In the genomic region with DNA sequence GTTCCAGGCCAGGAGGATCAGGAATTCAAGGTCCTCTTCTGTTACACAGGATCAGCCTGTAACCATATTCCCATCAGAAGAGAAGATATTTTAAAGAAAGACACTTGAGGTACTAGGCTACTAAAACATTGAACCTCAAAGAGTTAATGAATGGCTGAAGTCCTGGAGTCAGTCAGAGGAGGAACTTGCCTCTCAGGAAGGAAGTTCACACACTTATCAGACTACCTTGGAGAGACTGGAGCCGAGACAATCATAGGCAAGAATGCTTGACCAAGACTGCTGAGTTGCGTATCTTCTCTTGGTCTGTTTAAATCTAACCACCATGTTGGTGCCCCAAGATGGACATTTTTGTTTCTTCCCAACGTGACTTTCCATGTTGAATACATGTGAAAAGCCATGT, we compare ENCODE assay signal across 20 mouse cellular contexts.
"Had no signal": no experiment of that assay in that cellular context is flagged by ENCODE, and none has a peak within 500 bp of the region (broad histone marks: within the 10 kb centered on the region; RNA-seq: fewer than 3 reads in every experiment).

No protein-coding gene starts in this region.

- H3K4me2 ChIP-seq: heart, embryonic 12.5 days; hindbrain, embryonic 12.5 days; hindbrain, embryonic 14.5 days; intestine, embryonic 15.5 days; limb, embryonic 12.5 days; liver, embryonic 12.5 days had no signal

- H3K27me3 ChIP-seq: heart, embryonic 12.5 days; hindbrain, embryonic 12.5 days; intestine, embryonic 15.5 days; limb, embryonic 12.5 days; liver, embryonic 12.5 days had no signal

- H3K27ac ChIP-seq: heart, embryonic 10.5 days; hindbrain, embryonic 10.5 days; hindbrain, embryonic 12.5 days; hindbrain, embryonic 14.5 days; intestine, embryonic 15.5 days; layer of hippocampus, adult 2 months; left cerebral cortex, adult 2 months; limb, embryonic 10.5 days; liver, embryonic 12.5 days; liver, embryonic 14.5 days had no signal

- H3K9ac ChIP-seq: heart, embryonic 12.5 days; hindbrain, embryonic 12.5 days; hindbrain, embryonic 14.5 days; intestine, embryonic 15.5 days; limb, embryonic 12.5 days; liver, embryonic 12.5 days; liver, embryonic 14.5 days had no signal

- DNase-seq: gastrocnemius, postnatal 14 days; heart, postnatal 14 days; kidney, adult 18-20 months; kidney, adult 9 months; kidney, postnatal 25 days had no signal

- H3K4me1 ChIP-seq: hindbrain, embryonic 12.5 days; intestine, embryonic 15.5 days; limb, embryonic 12.5 days had no signal

- H3K36me3 ChIP-seq: heart, embryonic 10.5 days; heart, embryonic 12.5 days; hindbrain, embryonic 10.5 days; hindbrain, embryonic 12.5 days; intestine, embryonic 15.5 days; limb, embryonic 10.5 days; limb, embryonic 12.5 days; liver, embryonic 12.5 days had no signal

- ATAC-seq: hindbrain, embryonic 16.5 days; inflammation-experienced regulatory T-cells, adult 6 months; intestine, embryonic 15.5 days; intestine, postnatal 0 days; liver, embryonic 12.5 days had no signal

- H3K4me3 ChIP-seq: heart, embryonic 10.5 days; heart, embryonic 12.5 days; hindbrain, embryonic 10.5 days; hindbrain, embryonic 12.5 days; intestine, embryonic 15.5 days; layer of hippocampus, adult 2 months; left cerebral cortex, adult 2 months; limb, embryonic 10.5 days; limb, embryonic 12.5 days; liver, embryonic 12.5 days had no signal

- H3K9me3 ChIP-seq: heart, embryonic 10.5 days; heart, embryonic 12.5 days; hindbrain, embryonic 10.5 days; hindbrain, embryonic 12.5 days; intestine, embryonic 15.5 days; limb, embryonic 10.5 days; limb, embryonic 12.5 days; liver, embryonic 12.5 days had no signal
